Mouse (Mus musculus): Measurements from ENCODE around the gene Akap8l.
A peak's percentile ranks its signal among the peaks of the same experiment; 100 is the strongest.

Akap8l gene

DNA sequence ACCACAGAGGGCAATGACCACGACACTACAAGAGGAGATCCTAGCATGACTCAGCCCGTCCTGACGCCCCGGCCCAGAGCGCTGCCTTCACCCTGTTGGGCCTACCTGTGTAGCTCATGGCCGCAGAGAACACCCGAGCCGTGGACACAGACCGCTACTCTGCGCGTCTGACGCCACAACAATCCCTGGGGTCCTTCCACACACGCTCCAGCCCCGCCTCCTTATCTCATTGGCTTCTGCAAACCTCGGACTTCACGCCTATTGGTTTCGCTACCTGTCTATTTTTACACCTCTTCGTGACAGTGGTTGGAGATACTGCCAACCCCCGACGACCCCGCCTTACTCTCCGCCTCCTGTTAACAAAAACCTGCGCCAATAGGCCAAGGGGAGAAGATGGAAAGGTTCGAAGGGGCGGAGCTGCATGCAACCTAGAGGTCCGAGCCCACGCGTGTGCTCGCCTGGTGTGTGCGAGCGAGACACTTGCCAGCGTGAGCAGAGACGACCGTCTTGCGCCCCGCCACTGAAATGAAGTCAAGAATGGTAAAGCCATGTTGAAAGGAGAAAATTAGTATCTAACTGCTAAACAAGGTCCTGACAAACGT is at the start of gene Akap8l:
TSS of gene Akap8l (minus strand) at position 226 of the 602 bp plus-strand sequence.
- peak; percentile 91 to 95 for DNase-seq (ENCODE audit: low spot score in 2 of 2)

DNA sequence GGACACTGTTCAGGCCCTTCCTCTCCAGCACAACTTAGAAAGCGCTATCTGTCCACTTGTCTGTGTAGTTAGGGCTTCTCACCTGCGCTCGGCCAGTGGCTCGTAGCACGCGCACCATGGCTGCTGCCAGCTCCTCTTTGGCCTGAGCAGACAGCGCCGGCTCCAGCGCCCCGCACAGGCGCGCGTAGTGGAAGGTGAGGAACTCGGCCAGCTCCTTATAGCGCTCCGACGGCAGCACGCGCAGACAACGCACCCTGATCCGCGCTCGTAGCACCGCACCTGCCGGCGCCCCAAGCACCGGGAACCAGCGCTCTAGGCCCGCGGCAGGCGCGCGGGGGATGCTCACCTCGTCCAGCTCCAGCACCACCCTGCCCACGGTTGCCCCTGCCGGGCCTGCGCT is 45.9 kb upstream of the Akap8l start:
- no peak for DNase-seq (ENCODE audit: low spot score in 2 of 2)

DNA sequence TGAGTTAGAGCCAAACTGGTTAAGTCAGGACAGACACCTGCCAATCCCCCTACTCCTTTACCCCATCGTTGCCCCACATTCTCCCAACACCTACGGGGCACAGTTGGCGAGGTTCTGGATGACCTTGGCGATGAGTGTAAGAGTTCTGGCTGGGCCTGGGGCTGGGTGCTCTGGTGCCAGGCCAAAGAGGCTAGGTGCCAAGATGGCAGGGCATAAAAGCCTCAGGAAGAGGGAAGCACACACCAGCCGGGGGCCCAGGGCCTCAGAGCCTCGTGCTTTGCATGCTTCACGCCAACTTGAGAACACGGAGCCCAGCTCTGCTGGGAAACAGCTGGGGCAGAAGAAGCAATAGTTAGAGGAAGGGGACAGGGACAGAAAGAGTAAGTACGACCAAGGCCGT is 43.5 kb upstream of the Akap8l start:
- no peak for DNase-seq (ENCODE audit: low spot score in 2 of 2)

DNA sequence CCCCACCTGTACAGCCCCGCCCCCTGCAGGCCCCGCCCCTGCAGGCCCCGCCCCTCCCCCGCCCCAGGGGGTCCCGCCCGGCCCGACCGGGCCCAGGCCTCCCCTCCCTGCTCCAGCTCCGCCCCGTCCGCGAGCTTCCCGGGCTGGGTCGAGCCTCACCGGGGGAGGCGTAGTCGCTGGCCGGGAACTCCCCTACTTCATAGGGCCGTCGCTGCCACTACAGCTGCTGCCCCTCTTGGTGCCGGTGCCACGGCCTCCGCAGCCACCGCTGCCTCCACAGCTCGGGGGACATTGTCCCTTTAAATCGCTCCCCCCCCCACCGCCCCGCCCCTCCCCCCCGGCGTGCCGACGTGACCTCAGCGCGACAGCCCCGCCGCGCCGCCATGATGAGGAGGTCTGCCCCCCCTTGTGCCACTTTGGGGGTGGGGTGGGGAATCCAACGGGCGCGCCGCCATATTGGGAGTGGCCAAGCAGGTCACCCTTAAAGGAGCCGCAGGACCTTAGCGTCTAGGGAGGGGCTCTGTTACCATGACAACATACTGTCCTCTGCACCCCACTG is 38.8 kb upstream of the Akap8l start, which contains the start of gene Wiz:
TSS of gene Wiz (minus strand) at position 339 of the 559 bp plus-strand sequence.
- peak; percentile 89 to 93 for DNase-seq (ENCODE audit: low spot score in 2 of 2)

DNA sequence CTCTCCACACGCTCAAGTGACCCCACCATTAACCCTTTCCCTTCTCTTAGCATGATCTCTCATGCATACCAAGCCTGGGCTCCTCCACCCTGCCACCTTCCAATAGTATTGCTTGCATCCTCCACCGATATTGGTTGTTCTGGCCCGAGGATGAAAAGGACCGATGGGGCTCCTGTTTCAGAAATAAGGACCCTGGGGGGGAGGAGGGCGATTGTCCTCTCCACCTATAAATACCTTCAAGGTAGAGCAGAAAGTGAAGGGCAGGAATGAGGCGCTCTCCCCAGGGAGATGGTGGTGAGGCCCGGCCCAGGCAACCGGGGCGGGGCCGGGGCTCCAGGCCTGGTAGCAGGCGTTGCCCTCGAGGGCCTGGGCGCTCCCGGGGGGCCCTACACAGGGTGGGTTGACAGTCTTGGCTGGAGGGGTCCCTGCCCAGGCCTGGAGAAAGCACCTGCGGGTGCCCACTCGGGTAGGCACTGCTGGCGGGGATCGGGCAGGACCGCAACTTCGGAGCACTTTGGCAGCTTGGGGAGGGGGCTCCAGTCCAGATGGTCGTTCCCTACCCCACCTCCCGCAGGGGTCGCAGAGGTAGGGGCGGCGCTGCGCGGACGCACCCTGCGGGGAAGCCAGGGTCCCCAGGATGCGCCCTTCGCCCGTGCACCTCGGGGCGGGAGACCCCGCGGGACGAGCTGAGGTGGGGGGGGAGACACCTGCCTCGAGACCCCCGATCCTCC is 38.1 kb upstream of the Akap8l start:
- peak in 1 of 2 experiments; percentile 44 for DNase-seq (ENCODE audit: low spot score in 2 of 2)

DNA sequence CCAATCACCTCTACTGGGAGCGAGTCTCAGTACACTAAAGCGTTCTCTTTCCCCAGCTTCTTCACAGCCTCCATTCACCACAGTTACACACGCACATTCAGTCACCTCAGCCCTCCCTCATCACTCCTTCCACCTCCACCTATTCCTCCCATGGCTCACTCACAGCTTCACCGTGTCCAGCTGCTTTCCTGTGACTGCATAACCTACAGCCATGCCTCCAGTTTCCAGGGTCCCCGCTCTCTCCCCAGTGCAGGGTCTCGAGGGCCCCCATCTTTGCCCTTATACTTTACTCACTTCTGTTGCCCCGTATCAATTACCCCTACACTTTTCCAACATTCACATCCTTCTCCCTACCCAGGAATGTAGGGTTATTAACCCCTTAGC is 37.6 kb upstream of the Akap8l start:
- no peak for DNase-seq (ENCODE audit: low spot score in 2 of 2)

DNA sequence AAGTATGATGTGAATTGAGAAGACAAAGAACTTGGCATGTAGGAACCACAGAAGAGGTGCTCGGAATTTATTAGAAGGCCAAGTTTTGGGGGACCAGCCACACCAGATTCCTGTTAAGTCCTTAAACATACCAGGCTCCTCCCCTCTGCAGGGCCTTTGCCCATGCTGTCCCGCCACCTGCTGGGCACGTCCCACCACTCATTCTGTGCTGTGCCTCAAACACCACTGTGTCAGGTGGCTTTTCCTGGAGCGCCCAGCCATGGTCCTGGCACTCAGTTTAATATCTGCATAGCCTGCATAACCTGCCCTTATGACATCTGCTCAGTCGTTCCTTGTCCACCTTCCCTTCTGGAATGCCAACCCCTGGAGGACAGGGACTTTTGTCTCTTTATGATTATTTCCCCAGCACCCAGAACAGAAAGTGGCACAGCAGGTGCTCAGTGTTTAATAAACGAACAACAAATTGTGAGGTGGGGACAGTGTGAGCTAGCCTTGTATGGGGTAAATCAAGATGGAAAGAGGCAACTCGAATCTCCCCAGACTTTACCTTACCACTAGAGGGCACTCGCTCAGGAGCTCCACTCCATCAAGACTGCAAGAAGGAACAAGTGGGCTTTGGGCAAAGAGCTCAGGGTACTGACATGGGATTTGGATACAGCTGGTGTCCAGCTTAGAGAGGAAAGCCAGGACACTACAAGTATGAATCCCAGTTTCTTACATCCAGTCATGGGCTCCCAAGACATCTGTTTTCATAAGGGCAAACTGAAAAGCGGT is 36.4 kb upstream of the Akap8l start:
- peak in 1 of 2 experiments; percentile 23 for DNase-seq (ENCODE audit: low spot score in 2 of 2)

DNA sequence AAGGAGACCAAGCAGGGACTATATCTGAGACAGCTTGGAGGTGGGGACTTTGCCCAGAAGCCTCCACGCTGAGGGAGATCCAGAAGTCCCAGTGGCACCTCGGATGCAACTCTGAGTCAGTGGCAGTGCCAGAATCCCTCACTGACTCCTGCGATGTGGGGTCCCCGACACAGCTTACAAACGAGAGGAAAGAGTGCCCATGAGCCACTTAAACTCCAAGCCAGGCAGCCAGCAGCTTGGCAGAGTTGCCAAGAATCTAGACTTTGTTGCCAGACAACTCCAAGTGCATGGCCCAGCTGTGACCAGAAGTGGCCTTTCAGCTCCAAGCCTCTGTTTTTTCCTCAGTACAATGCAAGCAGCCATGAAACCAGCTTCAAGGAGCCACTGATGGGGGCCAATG is 33.3 kb upstream of the Akap8l start:
- no peak for DNase-seq (ENCODE audit: low spot score in 2 of 2)

DNA sequence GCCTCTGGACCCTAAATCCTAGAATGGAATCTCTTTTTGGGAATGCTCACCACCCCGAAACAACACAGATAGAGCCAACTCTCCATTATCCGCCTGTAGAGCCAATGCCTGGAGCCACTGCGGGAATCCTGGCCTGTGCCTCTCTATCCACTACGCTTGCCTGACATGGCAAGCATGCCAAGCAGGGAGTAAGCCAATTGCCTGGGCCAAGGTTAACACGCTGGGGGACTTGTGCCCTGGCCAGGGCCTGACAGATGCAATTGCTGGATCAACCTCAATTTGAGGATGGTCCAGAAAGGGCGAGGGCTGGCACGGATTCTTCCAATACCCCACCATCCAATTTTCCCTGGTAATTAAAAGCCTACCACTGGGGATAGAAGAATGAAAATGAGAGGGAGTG is 32.2 kb upstream of the Akap8l start:
- DNase-seq (ENCODE audit: low spot score in 2 of 2): no peak

DNA sequence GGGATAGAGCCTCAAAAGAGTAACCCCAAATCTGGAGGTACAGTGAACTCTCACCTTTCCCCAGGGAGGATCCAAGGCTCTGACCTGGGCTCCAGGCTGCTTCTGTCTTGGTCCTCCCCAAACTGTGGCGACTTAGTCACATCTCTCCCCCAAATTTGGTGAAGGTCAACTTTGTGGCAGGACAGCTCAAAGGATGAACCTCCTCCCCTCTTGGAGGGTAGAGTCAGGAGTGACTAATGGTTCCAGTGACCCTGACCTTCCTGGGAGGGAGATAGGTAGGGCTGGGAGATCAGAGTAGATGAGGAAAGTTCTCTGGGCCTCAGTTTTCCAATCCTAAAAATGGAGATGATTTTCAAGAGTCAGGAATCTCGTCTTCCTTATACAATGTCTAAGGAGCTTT is 28.4 kb upstream of the Akap8l start:
- no peak for DNase-seq (ENCODE audit: low spot score in 2 of 2)

DNA sequence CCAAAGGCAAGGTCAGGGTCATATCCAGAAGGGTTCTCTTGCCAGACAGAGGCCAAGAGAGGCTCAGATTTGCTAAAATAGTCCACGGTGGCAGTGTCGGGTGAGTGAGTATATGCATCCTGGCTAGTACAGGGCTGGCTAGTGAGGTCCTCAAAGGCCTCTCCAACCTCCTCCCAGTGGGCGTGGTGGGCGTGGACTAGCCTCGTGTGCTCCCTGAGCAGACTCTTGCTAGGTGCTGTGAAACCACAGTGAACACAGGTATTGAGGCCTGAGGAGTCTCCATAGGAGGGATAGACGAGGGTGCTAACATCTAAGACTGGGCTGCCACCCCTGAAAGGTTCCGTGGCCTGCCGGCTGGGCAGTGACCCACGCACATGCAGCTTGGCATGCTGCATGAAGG is 26.7 kb upstream of the Akap8l start:
- DNase-seq (ENCODE audit: low spot score in 2 of 2): no peak

DNA sequence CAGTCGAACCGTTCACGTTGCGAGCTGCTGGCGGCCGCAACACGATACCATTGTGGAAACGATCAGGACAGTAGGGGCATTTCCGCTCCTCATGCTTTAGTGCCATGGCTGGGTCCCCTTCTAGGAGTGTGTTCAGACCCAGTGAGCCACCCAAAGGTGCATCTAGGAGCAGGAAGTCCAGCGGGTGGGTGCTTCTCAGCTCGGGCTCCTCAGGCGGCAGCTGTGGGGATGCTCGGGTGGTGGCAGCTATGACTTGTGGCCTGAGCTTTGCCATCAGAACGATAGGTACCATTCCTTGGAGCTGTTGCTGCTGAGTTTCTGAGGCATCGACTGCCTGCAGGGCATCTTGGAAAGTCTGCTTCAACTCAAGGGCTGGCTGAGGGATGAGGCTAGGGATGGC is 26.1 kb upstream of the Akap8l start:
- no peak for DNase-seq (ENCODE audit: low spot score in 2 of 2)

DNA sequence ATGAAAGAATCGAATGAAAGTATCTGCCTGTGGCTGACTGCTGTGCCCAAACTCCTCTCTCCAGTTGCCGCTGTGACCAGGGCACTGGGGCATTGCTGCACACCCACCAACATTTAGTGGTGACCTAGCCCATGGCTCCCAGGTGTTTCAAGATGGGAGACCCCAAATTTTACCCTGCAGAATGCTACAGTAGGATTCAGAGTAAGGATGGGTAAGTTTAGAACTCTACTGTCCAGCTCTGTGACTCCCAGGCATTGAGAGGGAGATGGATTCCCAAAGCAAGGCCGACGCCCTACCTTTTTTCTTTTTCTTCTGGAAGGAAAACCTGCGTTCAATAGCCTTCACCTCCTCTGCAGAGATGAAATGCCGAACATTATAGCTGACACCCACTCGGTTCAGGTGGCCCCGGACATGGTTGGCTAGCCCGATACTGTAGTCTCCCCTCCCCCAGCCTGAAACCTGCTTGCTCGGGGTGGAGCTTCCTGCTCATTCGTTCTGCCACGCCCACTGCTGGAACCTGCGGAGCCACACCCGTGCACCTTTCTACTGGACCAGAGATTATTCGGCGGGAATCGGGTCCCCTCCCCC is 18.7 kb upstream of the Akap8l start:
- no peak for DNase-seq (ENCODE audit: low spot score in 2 of 2)

DNA sequence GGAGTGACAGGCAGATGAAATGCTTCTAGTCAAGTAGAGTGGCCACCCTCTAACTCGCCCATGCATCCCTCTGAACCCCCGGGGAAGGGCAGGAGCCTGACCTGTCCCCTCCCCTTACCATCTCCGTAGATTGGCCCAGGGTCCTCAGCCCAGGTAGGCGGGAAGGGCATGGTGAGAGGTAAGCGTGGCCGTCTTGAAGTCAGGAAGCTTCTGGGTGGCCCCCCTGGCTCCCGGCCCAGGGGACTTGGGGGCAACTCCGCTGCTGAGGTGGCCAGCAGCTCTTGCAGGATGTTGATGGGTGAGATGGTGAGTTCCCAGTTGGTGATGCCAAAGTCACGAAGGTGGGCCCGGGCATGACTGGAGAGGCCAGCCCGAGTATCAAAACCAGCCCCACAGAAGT is 17.3 kb upstream of the Akap8l start:
- no peak for DNase-seq (ENCODE audit: low spot score in 2 of 2)

DNA sequence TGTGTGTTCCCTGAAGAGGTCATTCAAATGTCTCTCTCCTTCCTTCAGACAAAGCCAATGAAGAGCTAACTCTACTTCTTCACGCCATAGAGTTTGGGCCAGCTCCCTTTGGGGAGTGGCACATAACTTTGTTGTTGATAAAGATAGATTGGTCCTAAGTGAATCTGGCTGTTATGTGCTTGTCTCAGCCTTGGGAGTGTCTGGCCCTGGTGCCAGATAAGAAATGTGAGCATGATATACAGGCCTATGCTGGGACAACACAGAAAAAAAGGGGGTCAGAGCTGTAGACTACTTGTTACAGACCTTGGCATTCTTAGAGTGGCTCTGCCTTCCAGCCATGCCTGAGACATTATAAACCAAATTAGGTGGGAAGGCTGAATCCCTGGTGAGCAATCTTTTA is 14.9 kb upstream of the Akap8l start:
- DNase-seq (ENCODE audit: low spot score in 2 of 2): no peak

DNA sequence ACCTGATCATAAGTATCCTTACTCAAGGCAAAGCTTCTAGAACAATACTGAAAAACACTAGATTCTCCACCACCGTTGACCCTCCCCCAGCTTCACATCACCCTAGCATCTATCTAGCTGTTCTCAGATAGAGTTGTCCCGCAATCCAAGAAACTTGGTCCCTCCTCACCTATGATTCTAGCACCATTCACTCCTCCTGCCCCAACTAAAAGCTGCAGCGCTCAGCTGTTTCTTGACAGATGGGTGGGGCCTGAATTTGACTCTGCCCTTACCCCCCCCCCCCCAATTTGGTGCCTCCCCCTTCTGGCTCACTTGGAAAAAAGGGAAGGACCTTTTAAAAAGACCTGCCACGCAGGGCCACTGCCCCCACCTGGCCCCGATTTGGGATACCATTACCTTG is 14.4 kb upstream of the Akap8l start:
- DNase-seq (ENCODE audit: low spot score in 2 of 2): no peak

DNA sequence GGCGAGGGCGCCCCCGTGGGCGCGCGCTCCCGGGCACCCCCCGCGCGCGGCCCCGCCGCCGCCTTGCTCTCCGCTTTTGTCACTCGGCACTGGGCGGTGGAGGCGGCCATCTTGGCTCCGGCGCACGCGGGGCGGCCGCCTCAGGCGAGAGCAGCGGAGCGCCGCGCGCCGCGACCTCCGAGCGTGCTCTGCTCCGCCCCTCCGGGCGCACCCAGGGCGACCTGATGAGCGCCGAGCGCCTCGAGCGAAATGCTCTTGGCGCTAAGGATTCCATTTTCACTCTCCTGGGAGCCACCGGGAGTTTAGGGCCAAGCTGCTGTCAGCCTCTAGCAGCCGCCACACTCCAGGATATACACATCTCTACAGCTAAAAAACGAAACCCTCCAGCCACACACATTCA is 13.9 kb upstream of the Akap8l start:
- peak; percentile 75 to 85 for DNase-seq (ENCODE audit: low spot score in 2 of 2)

DNA sequence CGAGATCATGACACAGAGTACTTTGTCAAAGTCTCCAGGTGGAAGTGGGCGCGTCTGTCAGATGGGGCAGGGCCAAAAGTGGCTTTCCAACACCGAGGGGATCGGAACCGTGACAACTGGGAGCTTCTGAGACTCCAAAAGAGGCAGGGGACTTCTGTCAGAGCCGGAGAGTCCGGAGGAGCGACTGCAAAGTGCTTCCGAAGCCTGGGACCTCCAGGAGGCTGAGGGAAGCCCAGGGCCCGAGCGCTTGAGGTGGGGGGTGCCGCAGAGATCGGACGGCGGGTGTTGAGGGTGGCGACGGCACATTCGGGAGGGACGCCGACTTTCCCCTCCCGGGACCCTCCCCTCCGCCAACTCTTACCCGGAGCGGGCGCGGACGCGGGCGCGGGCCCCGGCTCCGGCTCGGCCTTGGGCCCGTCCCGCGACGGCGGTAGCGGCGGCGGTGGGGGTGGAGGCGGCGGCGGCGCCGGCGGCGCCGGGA is 13.5 kb upstream of the Akap8l start:
- peak in 1 of 2 experiments; percentile 33 for DNase-seq (ENCODE audit: low spot score in 2 of 2)

DNA sequence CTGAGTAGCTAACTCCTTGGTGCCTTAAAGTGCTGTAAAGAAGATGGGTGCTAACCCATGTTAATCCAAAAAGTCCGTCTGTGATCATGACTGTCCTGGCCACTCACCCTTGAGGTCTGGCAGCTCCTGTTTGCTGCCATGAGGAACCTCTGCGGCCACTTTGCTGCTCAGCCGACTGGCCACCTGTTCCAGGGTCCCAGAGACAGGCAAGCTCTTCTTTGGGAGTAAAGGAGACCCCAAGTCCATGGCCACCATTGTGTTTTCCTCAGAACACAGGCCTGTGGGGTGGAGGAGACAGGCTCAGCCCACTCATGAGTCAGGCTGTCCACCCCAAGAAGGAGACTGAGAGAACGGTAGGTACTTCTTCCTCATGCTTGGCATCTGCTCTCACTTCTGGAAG is 12.3 kb upstream of the Akap8l start:
- no peak for DNase-seq (ENCODE audit: low spot score in 2 of 2)

DNA sequence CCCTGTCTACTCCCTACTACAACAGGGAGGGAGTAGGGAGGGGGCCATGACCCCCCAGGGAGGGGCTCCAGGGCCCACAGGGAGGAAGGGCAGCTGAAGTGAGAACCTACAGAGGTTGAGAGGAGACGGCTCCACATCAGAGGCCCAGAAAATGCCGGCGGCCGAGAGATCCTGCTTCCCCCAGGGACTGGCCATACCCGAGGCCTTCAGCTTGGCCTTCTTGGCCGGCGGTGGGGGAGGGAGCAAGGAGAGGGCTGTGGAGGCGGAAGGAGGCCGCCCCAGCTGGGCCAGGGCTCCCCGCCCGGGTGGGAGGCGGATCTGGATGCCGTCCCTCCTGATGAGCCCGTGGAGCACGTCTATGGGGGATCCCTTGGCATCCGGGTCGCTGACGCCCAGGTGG is 9.5 kb upstream of the Akap8l start:
- DNase-seq (ENCODE audit: low spot score in 2 of 2): no peak

DNA sequence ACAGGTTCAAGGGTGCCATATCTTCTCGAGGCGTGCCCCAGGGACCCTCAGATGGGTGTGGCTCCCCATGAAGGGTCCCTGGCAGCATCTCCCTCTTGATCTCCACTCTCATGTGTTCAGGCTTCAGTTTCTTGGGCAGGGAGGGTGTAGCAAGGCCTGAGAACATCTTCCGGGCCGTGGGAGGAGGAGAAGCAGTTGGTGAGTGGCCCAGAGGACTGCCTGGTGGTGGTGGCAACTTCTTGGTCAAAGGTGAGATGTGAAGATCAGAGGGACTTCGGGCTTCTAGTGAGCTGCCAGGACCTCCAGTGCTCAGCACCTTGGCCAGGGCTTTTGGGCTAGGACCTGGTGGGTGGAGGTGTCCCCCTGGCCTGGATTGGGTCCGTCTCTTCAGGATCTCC is 8.5 kb upstream of the Akap8l start:
- DNase-seq (ENCODE audit: low spot score in 2 of 2): no peak

Data from urinary bladder, adult 18-20 months (tissue).